Mouse (Mus musculus): ENCODE measurements at regions not wholly inside any gene's neighbourhood (a gene's known extent, or its start where the extent isn't known, plus 50 kb on each side); places are given as distances from the start of the nearest gene placed in this dataset.
"Not testable (repeated sequence)": the region's sequence is repeated elsewhere in the genome, so short reads cannot be mapped to it uniquely, and the experiment has no call there.

DNA sequence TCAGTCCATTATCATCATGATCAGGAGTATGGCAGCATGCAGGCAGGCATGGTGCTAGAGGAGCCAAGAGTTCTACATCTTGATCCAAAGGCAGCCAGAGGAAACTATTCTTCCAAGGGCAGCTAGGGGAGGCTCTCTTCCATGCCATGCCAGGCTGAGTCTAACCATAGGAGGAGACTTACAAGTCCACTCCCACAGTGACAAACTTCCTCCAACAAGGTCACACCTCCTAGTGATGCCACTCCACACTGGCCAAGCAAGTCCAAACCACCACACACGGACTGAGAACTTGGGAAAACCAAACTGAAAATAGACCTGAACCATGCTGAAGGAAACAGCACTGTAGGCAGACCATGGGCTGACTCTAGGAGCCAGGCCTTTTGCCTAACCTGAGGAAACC lies 197.4 kb downstream of the Prex1 start:
- 56% methylated on average over 1 of the region's 1 CpGs for WGBS
- DNase-seq (ENCODE audit: low read depth, low spot score) = no peak

DNA sequence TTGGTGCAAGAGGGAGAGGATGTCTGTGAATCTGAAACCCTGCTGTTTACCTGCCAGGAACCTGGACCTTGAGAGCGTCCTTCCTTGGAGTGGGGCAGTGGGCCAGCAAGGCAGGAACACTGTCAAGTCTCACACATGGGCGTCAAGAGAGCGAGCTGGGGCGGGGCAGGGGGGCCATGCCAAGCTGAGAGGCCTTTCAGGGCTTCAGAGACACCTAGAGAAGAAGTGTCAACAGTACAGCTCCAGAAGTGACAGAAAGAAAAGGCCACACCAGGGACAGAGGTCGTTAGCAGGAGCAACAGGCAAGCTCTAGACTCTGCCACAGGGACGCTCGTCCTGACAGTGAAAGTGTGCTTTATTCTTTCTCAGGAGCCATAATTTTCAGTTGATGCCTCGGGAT lies 199.0 kb downstream of the Prex1 start:
- no peak for DNase-seq (ENCODE audit: low read depth, low spot score)
- 37% methylated on average over 8 of the region's 8 CpGs for WGBS

DNA sequence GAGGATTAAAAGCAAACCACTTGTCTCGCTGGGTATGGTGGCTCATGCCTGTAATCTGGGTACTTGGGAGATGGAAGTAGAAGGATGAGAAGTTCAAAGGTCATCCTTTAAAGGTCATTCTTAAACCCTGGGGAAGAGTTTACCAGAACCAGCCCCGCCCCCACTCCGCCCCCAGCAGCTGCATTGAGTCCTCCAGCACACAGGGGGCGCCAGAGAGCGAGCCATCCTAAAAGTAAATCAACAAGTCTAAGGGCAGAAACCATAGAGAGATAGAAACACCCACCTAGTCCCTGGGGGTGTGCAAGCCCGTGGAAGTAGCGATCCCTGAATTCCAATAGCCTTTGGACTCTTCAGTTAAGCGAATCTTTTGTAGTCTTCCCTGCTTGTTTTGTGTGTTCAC lies 201.1 kb downstream of the Prex1 start:
- WGBS = 80% methylated on average over 8 of the region's 8 CpGs
- no peak for DNase-seq (ENCODE audit: low read depth, low spot score)

DNA sequence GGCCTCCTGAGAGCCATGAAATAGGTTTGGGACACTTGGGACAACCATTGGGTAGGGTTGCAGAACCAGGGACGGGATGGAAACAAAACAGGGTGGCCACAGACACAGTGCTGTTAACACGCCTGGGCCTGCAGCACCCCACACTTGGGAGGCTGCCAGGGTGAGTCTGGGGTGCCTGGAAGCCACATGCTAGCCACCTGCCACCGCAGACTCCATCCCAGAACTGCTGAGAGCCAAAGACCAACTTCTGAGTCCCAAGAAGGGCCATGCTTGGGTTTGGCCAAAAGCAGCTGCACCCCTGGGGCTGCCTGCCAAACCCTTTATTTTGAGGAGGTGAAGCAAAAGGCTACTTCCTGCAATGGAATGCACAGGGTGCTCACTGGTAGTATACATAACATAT lies 202.2 kb downstream of the Prex1 start:
- WGBS = 83% methylated on average over 3 of the region's 3 CpGs
- DNase-seq (ENCODE audit: low read depth, low spot score) = not testable (repeated sequence)

DNA sequence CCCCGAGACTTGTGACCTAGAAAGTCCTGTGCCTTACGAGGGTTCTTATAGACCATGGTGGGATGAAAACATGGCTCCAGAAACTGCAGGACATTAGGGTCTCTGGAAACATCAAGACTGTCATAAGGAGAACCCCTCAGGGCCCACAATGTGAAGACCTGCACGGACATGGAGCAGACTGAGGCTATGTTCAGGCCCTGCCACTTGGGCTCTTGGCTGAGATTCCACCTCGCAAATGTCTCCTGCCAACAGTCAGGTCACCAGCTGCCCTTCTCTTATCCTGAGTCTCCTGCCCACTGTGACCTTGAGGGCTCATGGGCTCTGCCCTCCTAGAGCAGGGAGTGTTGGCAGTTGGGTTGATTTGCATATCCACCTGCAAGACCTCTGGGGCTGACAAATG lies 202.9 kb downstream of the Prex1 start:
- WGBS = 75% methylated on average over 4 of the region's 4 CpGs
- DNase-seq (ENCODE audit: low read depth, low spot score) = no peak

DNA sequence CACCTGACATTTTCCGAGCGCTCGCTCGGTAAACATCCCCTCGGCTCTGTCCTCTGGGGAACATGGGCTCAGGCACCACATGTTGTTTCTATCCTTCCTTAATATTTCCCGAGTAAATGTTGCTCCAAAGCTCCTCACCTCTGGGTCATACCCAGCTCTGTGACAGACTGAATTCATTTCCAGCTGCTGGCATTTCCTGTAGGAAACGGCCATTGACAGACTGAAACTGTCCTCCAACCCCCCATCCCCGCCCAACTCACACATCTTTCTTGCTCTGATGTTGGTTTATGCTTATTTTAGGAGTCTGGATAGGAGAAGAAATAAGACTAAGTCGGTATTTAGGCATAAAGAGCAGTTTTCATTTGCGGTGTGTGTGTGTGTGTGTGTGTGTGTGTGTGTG lies 204.0 kb downstream of the Prex1 start:
- DNase-seq (ENCODE audit: low read depth, low spot score) = no peak
- 79% methylated on average over 10 of the region's 10 CpGs for WGBS

DNA sequence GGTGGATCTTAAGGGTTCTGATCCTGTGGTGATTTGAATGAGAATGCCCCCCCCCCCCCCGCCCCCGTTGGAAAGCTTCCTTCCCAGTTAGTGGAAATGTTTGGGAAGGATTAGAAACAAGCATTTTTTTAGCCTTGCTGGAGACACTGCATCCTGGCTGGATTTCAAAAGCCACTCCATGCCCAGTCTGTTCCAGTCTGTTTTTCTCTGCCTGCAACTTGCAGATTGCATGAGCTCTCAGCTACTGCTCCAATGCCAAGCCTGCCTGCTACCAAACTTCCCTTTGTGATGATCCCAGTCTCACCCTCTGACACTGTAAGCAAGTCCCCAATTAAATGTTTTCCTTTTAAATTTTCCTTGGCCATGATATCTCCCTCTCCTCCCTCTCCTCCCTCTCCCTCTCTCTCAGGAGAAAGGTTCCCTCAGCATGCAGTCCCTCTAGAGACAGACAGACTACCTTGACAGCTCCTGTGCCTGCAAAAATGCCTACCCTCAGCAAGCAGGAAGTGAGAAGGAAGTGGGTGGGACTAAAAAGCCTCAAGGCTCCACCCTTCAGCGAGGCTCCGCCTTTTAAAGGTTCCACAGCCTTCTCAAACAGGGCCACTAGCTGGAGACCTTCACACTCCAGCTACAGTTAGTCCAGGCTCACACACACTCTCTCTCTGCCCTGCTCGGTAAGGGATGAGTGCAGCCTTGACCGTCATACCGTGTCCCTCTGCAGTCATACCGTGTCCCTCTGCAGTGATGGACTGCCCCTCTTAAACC lies 204.8 kb downstream of the Prex1 start:
- no peak for DNase-seq (ENCODE audit: low read depth, low spot score)
- WGBS = 82% methylated on average over 8 of the region's 8 CpGs

DNA sequence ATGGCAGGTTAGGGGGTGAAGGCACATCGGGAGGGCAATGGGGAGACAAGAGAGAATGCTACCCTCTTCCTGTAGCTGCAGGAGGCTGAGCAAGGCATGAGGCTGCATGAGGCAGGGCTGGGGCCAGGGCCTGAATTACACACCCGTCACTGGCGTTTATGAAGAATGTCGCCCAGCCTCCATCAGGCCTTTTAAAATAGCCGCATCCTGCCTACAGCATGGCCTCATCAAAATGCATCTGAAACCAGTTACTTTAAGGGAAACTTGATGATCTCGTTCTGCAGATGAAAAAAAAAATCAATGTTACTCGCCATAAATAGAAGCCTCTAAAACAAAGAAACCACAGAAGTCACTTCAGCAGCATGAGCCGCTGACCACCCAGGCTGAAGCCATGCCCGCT lies 208.3 kb downstream of the Prex1 start:
- WGBS = 38% methylated on average over 9 of the region's 9 CpGs
- no peak for DNase-seq (ENCODE audit: low read depth, low spot score)

DNA sequence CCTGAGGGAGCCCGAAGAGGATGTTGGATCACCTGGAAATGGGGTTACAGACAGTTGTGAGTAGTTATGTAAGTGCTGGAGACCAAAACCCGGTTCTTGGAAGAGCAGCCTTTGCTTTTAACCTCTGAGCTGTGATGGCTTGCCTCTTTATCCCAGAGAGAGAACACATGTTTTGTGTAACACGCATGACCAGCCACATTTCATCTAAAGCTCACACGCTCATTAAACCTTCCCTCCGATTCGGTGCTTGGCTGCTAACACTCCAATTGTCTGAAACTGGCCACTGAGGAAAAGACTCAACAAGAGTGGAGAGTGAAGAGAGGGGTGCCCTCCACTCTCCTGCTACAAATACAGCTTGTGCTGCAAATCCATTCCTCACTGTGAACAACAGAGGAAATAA lies 210.0 kb downstream of the Prex1 start:
- WGBS = 81% methylated on average over 6 of the region's 6 CpGs

DNA sequence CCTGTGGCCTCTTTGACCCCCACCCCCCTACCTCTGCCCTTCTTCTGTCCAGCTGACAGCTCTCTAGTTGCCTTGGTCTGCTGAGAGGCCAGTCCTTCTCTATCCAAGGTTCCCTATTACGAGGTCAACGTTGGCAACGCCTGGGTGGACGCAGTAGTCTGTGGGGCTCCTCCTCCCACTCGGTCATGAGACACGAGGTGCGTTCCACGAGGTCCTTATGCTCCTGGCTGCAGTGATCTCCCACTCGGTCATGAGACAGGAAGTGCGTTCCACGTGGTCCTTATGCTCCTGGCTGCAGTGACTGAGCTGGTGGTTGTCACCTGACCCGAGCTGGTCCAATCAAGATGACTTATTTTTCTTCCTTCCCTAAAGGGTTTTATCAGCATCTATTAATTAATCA lies 220.7 kb downstream of the Prex1 start:
- DNase-seq (ENCODE audit: low read depth, low spot score) = no peak
- 79% methylated on average over 12 of the region's 12 CpGs for WGBS

More for the DNA sequence above, 210.0 kb downstream of the Prex1 start:
- no peak for DNase-seq (ENCODE audit: low read depth, low spot score)

GRCm38 (mm10) chr2:166492421-166492820 lies 221.2 kb downstream of the Prex1 start:
- no peak for DNase-seq (ENCODE audit: low read depth, low spot score)
- WGBS = 52% methylated on average over 12 of the region's 12 CpGs

- DNase-seq (ENCODE audit: low read depth, low spot score) = no peak
- WGBS = 68% methylated on average over 6 of the region's 6 CpGs
Measured at GRCm38 (mm10) chr2:166491861-166492260, 221.8 kb downstream of the Prex1 start.

DNA sequence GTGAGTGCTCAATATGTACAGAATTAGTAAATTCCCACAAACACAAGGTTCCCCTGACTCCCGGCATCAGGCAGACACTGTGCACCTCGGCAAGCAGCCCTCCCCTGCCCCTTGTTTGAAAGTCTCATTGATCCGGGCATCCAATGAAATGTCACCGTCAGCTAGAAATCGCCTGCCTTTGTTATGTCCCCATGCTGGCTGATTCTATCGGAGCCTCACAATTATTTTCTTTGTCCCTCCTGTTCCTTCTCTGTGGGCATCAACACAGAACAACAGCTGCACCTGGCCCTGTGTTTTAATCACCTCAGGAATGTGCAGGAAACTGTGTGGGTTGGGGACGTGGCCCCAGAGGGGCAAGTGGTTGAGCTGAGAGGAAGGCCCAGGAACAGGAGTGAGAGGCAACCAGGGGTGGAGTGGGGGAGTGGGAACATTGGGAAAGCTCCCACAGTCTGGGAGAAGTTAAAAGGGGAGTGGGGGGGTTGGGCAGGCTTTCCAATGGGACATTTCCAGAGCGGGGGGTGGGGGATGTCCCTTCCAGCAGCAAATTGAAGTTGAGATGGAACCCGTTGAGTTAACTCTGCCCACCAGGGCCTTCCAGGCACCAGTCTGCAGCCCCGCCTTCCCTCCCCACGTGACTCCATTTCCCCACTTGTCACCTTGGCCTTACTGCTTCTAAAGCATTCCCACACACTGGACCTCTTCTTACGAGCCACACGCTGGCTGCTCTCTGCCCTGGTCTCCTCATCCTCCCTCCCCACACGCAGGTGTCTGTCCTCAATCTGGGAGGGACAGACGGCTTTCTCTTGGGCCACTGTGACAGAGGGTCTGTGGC lies 224.4 kb downstream of the Prex1 start:
- DNase-seq (ENCODE audit: low read depth, low spot score) = no peak
- WGBS = 71% methylated on average over 15 of the region's 15 CpGs

DNA sequence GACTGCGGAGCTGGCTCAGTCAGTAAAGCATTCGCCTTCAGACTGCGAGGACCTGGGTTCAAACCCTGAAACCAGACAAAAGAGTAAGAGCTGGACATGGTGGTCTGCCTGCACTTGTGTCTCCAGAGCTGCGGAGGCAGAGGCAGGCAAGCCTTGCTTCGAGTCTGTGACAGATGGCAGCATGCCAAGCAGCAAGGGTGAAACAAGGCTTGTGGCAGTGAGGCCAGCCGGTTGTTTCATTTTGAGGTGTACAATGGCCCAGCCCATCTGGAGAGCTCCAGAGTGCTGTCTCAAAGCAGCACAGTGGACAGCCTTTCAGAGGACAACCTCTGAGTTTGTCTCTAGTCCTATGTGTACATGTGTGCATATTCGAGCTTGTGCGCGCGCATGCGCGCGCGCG lies 225.9 kb downstream of the Prex1 start:
- WGBS = 79% methylated on average over 15 of the region's 15 CpGs

GRCm38 (mm10) chr2:166485788-166486187 lies 227.8 kb downstream of the Prex1 start:
- 47% methylated on average over 4 of the region's 4 CpGs for WGBS
- no peak for DNase-seq (ENCODE audit: low read depth, low spot score)

More for the DNA sequence above, 225.9 kb downstream of the Prex1 start:
- DNase-seq (ENCODE audit: low read depth, low spot score) = no peak

- DNase-seq (ENCODE audit: low read depth, low spot score) = no peak
- WGBS = 59% methylated on average over 6 of the region's 6 CpGs
Measured at GRCm38 (mm10) chr2:166485361-166485760, 228.3 kb downstream of the Prex1 start.

- no peak for DNase-seq (ENCODE audit: low read depth, low spot score)
- 78% methylated on average over 6 of the region's 6 CpGs for WGBS
Measured at GRCm38 (mm10) chr2:166483617-166484319, 229.9 kb downstream of the Prex1 start.

- 69% methylated on average over 14 of the region's 14 CpGs for WGBS
- DNase-seq (ENCODE audit: low read depth, low spot score) = no peak
Measured at GRCm38 (mm10) chr2:166482720-166483616, 230.7 kb downstream of the Prex1 start.

- 74% methylated on average over 7 of the region's 7 CpGs for WGBS
- DNase-seq (ENCODE audit: low read depth, low spot score) = no peak
Measured at GRCm38 (mm10) chr2:166481774-166482173, 231.9 kb downstream of the Prex1 start.

Data from large intestine, adult 2 months (tissue).